Mouse (Mus musculus) G1E (cell line): ENCODE measurements around the gene Zfand6.

Source experiments
- CTCF ChIP-seq: IDR thresholded peaks from 2 replicates; pipeline ENCODE4 v1.5.1; 2012; ENCODE audit warnings: low read depth, low read length, inconsistent platforms, mixed read lengths
- GATA1 ChIP-seq: IDR thresholded peaks from 2 replicates; pipeline ENCODE4 v1.6.1; 2012; ENCODE audit warnings: borderline replicate concordance, low read length, inconsistent platforms, mixed read lengths
- TAL1 ChIP-seq: conservative IDR thresholded peaks from 2 replicates; pipeline ENCODE4 v1.6.1; 2012; ENCODE audit warnings: low read depth, low read length, inconsistent platforms, mixed read lengths

DNA sequence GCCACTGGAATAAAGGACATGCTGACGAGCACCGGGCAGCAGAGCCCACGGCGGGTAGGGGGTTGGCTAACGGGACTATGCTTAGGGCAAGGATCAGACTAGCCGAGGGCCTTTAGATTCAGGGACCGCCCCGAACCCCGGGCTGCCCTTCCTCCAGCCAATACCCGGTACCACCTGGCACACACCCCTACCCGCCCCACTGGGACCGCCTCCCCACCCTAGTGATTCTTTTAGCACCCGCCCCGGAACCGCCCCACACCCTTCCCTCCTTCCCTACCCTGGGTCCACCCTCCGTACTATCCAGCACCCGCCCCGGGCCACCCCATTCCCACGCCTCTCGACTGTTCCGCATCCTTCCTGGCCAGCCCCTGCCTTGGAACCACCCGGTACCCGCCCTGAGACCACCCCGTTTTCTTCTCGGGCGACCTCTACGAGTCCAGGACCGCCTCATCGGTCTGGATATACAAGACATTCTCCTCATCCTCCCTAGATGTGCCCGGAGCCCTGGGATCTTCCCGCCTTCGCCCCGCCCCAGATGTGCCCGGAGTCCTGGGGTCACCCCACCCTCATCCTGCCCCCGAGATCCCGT, 84.0 kb downstream of the Zfand6 start:
- no peak for TF ChIP-seq CTCF
- TF ChIP-seq GATA1: no peak
- TF ChIP-seq TAL1: no peak
